Mouse (Mus musculus) heart, adult 2 months (tissue): ENCODE data around the gene Zfr2.

ENCODE experiments used
- CTCF ChIP-seq: fragments of 200-600 bp; IDR thresholded peaks from 2 replicates; pipeline ENCODE4 v1.8.1; 2022; ENCODE audit warnings: antibody characterized with exemption, mild to moderate bottlenecking, moderate library complexity
- POLR2A ChIP-seq: fragments of 200-500 bp; IDR thresholded peaks from 2 replicates; pipeline ENCODE4 v1.6.1; 2011; ENCODE audit warnings: mild to moderate bottlenecking, low read depth, low read length, control low read depth; ENCODE audit not compliant: insufficient read depth

DNA sequence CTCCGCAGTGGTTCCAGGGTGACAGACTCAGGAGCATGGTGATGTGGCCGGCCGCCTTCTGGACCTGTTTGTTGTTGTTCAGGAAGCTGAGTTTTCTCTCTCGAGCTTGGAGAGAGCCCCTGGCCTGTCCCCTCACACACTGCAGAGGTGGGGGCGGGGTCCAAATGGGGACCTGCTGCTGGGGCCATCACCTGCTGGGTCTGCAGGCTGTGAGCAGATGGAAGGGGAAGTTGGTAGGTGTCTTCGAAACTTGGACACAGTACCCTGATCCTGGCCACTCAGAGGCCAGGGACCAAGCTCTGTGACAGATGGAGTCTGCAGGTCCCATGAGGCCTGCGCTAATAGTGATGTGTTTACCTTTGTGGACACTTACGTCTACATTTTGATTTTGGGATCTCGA, 68.4 kb downstream of the Zfr2 start:
- TF ChIP-seq CTCF (no peak), POLR2A (no peak)
